Mouse (Mus musculus) ES-CJ7 (cell line): ENCODE measurements at regions not wholly inside any gene's neighbourhood (a gene's known extent, or its start where the extent isn't known, plus 50 kb on each side); places are given as distances from the start of the nearest gene placed in this dataset.
A peak's percentile ranks its signal among the peaks of the same experiment; 100 is the strongest.

Experiments
- DNase-seq: peaks from one replicate; pipeline ENCODE4 v3.0.0; 2011; ENCODE audit warnings: low read depth, low spot score

DNA sequence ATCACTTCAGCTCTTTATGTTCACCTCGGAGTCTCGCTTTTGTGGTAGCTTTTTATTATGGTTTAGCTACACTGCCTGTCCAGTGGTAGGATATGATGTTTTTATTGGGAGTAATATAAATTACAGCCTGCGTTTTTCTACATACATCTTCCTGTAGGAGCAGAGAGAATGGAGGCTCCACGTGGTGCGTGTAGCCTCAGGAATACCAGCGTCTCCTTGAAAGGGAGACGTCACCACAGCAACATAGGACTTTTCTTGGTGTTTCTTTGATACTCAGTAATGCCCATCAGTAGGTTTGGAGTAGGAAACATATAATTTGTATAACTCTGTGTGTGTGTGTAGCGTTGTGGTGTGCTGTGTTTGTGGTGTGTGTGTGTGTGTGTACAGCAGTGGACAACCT, 150.7 kb downstream of the Ndufs4 start:
- no peak for DNase-seq

DNA sequence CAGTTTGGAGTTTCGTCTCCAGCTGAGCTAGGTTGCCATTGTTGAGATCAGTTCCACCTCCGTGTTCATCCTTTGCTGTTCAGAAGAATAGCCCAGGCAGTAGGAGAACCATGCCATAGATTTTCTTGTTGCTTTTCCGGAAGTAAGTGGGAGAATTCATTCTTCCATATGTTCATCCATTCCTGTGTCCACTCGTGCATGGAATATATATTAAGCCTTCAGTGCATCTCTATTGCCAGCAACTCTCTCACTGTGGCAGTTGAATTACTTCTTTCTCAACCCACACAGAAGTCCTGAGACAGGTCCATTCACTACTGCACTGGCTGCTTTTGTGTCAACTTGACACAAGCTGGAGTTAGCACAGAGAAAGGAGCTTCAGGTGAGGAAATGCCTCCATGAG, 152.2 kb downstream of the Ndufs4 start:
- no peak for DNase-seq

DNA sequence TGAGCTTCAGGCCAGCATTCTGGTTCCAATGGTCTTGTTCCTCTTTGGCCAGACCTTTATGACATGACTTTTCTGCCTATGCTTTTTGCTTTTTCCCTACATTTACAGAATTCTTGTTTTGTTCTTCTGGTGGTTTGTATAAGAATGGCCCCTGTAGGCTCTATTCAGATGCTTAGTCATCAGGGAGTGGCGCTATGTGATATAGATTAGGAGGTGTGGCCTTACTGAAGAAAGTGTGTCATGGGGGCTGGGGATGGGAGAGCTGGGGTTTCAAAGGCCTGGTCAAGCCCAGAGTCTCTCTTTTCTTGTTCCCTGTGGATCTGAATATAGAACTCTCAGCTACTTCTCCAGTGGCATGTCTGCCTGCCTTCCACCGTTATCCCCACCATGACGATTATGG, 155.9 kb downstream of the Ndufs4 start:
- peak; percentile 46 for DNase-seq

- no peak for DNase-seq
Observed at GRCm38 (mm10) chr13:114230557-114230956, 157.5 kb downstream of the Ndufs4 start.

DNA sequence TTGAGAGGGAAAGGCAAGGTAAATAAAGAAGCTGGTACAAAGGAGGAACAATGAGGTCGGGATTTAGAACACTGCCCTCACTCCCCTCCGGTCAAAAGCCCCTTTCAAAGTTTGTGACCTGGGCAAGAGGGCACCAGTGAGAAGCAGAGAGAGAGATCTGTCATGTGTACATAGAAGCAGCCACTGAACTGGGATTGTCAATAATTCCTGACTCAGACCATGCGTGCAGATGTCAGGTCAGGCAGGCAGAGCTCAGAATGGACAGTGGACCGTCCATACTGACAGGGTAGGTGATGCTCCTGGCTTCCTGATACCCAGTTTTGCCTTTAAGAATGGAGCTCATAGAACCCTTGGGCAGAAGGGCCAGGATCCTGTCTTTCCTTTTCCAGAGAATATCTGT, 161.0 kb downstream of the Ndufs4 start:
- no peak for DNase-seq

DNA sequence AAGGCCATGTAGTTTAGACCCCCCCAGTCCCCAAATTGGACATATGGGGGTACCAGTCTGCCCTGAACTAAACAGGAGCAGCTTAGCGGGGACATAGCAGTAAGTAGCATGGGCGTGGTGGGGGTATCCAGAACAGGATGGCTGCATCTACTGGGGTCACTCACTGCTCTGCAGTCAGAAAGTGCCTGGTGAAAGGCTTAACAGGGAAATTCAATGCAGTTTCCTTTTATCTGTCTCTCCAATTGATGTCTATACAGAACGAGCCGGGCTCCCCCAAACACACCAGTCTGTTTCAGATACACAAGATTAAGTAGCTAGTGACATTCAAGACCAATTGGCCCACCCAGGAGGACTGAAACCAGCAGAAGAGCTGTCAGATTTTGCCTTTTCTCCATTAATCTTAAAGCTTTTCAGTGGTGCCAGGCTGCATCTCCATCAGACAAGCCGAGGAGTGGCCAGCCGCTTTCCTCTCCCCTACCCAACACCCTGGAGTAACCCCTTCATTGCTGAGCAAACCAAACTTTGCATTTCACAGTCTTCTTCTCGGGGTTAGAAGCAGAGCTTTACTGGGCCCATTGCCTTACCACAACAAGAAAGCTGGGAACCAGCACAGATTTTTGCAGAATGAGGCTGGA, 161.7 kb downstream of the Ndufs4 start:
- no peak for DNase-seq

GRCm38 (mm10) chr13:114219870-114220492, 168.1 kb downstream of the Ndufs4 start:
- no peak for DNase-seq

DNA sequence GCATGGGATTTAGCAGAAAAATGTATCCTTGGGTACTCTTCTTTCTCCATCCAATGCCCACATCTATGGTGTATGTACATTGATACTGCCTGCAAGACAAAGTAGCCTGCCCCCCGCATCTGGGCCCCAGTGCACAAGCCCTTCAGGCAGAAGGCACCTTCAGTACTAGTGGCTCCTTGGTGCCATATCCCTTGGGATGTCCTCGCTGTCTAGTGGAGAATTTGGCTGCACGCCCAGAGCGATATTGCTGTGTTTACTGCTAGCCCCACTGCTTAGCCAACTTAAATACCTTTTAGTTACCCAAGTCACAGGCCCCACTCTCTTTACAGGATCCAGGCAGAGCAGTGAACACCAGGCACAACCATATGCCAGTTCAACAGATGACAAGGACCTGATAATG, 173.0 kb downstream of the Ndufs4 start:
- DNase-seq: no peak
